Mouse (Mus musculus) naive thymus-derived CD4-positive, alpha-beta T cell, adult 2 months (primary cell): ENCODE measurements at regions not wholly inside any gene's neighbourhood (a gene's known extent, or its start where the extent isn't known, plus 50 kb on each side); places are given as distances from the start of the nearest gene placed in this dataset.

Source experiments
- DNase-seq: peaks from one replicate; pipeline ENCODE4 v3.0.0-alpha.2; 2011; ENCODE audit warnings: low read depth

GRCm38 (mm10) chr14:24833211-24833610 lies 346.3 kb downstream of the Rps24 start:
- DNase-seq, result no peak

GRCm38 (mm10) chr14:24838219-24838618 lies 351.3 kb downstream of the Rps24 start:
- DNase-seq, result no peak

- no peak for DNase-seq
These were observed 352.1 kb downstream of the Rps24 start for GRCm38 (mm10) chr14:24839056-24839455.

- no peak for DNase-seq
These were observed 355.0 kb downstream of the Rps24 start for GRCm38 (mm10) chr14:24841715-24842496.

DNA sequence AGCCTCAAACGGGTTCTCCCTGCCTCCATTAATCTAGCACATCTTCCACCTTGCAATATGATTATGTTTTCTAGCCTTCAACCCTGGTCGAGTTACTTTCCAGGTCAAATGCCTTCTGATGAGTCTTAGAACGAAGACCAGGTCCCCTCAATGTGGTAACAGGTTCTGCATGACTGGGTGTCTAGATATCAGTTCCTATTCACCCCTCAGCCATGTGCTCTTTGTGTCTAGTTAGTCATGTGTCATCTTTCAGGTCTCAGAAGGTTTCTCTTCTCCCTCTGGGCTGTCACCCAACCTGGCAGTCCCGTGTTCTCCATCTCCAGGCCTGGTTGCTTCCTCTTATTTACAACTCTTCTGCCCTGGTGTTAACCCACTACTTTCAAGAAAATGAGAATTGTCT lies 356.7 kb downstream of the Rps24 start:
- DNase-seq, result no peak

GRCm38 (mm10) chr14:24850491-24850890 lies 363.6 kb downstream of the Rps24 start:
- no peak for DNase-seq

GRCm38 (mm10) chr14:24854459-24854858 lies 367.5 kb downstream of the Rps24 start:
- DNase-seq, result no peak

DNA sequence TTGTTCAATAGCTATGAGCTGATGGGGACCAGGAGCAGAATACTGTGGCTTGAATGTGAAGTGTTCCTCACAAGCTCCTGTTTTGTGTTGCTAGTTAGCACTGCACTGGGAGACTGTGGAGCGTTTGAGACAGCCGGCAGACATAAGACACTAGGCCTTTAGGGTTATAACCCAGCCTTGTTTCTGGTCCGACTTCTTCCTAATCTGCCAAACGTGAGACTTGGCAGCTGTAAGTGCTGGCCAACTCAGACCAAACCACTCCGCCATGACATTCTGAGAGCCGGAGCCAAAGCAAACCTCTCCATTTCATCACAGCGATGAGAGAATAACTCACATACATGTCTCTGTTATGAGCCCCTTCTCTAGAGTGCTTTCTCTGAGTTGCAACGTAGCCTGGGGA lies 375.2 kb downstream of the Rps24 start:
- no peak for DNase-seq

DNA sequence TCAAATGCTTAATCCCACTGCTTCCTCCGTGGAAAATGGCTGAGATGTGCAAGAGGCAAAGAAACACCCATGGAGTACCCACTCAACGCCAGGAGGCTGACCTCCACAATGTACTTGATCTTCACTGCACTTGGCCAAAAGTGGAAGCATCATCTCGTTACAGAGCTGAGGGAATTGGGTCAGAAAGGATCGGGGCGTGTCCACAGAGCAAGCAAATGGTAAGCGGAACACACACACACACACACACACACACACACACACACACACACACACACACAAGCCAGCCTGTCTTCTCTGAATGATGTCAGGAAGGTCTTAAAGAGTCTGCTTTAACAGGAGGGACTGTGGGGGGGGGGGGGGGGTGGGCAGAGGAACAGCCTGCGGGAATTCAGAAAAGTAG lies 375.7 kb downstream of the Rps24 start:
- DNase-seq, result no peak

DNA sequence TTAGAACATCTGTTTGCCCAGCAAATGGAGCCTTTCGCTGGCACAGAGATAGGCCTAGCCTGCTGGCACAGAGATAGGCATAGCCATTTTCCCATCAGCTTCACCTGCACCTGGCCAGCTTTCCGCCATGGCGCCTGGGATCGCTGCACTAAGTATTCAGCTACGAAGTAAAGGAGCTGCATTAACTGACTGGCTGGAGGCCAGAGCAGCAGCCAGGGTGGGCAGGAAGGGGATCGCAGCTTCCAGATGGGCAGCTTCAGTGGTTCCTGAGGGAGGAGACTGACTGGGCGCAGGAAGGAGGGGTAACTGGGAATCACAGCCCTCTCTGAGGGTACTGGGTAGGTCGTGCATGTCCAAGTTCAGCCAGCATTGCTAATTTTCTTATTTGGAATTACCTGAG lies 376.2 kb downstream of the Rps24 start:
- DNase-seq, result no peak

DNA sequence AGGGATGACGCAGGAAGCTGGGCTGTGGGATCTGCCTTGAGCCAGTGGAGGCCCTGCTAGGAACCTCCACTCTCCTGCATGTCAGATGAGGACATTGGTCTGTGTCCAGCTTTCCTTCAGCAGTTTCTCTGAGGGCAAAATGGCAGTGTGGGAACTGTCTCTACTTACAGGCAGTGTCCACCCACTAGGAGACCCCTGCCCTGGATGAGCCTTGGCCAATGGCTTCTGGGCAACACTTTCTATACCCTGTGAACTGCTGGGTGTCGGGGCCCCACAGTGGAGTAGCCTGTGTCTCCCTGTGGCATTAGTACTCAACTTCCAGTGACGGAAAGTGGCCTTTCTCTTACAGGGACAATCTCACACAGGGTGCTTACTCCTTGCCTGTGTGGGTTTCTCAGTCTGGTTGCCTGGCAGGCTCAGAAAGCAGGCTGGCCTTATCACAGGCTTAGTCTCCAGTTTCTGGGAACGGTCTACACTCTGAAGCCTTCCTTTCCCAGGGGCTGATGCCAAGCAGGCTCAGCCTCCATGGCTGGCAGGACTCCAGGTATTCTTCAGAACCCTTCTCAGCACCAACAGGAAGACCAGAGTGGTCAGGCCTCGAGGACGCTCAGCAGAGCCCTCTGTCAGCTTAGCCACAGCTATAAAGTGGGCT lies 378.8 kb downstream of the Rps24 start:
- no peak for DNase-seq

DNA sequence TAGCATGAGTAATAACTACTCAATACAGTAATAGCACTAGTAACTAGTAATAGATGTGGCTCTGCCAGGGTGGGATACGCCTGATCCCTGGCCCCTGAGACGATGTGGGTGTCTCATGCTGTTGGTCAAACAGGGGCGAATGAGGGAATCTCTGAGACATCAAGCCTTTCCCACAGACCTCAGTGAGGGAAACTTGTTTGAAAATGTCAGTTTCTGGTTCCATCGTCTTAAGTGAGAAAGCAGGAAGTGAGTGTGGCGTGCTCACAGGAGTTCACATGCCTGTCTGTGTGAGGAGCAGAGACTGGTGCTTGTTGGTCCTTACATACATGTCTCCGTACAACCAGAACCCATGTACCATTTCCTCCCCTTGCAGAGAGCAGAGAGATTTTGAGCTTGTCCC lies 380.9 kb downstream of the Rps24 start:
- no peak for DNase-seq

GRCm38 (mm10) chr14:24868756-24869155 lies 381.8 kb downstream of the Rps24 start:
- no peak for DNase-seq

- no peak for DNase-seq
These were observed 383.3 kb downstream of the Rps24 start for GRCm38 (mm10) chr14:24870246-24870645.

GRCm38 (mm10) chr14:24871392-24871998 lies 384.6 kb downstream of the Rps24 start:
- DNase-seq, result no peak

DNA sequence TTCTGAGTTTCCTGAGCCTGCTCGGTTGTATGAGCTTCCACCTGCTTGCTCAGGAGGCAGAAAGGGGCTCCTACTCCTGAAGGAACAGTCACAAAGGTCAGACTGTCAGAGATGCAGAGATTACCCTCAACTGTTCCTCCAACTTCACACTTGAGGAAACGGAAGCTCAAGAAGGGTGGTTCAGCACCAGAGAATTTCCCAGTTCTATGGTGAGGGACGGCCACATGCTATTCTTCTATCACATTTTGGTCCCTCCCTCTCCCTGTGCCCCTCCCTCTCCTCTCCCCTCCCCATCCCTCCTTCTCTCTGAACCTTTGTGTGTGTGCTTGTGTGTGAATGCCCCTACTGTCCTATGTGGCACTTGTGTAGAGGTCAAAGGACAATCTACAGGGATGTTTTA lies 386.0 kb downstream of the Rps24 start:
- no peak for DNase-seq

DNA sequence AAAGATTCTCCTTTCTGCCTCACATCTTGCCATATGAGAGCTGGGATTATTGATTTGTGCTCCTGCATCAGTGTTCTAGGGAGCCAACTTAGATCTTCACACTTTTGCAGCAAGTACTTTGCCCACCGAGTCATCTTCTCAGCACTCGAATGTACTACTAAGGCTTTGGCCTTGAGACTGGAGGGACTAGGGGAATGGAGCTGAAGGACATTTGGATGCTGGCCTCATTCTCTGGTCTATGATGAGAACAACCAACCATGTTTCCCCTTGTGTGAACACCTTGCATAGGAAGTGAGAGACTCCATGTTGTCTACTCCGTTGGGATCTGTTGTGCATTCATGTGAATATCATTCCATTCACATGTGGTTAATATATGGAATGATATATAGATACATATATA lies 386.5 kb downstream of the Rps24 start:
- DNase-seq, result no peak

- no peak for DNase-seq
These were observed 387.7 kb downstream of the Rps24 start for GRCm38 (mm10) chr14:24874426-24875155.

DNA sequence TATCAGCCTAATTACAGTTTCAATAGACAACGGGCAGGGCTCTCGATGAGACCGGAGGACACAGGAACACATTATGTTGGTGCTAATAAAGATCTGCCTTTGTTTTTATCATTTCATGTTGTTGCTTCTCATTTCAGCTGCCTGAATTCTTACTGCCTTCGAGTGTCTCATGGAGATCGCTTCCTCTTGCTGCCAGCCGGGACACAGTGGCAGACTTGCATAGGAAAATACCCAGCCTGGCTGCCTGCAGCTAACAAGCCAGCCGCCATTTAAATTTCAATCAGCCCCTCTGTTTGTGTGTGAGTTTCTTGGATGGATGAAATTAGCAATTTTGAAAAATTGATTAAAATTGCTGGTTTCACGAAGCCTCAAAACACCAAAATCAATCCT lies 388.2 kb downstream of the Rps24 start:
- no peak for DNase-seq

DNA sequence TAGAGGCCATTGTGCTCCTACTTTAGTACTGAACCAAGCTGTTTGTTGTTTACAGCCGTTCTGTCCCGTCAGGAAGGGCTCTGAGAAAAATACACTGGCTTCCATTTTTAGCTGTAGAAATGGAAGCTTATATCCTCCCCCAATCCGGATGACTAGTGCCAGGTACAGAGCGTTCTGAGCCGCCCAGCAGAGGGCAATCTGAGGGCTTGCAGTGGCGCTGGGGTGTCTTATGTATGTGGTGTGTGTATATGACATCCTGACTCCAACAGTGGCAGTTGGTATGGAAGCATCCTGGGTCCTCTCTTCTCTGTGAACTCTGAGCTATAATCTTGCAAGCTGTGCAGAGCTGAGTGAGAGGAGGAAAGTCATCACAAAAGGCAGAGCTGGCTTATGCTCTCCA lies 389.0 kb downstream of the Rps24 start:
- no peak for DNase-seq

- DNase-seq, result no peak
These were observed 389.6 kb downstream of the Rps24 start for GRCm38 (mm10) chr14:24876508-24876907.

DNA sequence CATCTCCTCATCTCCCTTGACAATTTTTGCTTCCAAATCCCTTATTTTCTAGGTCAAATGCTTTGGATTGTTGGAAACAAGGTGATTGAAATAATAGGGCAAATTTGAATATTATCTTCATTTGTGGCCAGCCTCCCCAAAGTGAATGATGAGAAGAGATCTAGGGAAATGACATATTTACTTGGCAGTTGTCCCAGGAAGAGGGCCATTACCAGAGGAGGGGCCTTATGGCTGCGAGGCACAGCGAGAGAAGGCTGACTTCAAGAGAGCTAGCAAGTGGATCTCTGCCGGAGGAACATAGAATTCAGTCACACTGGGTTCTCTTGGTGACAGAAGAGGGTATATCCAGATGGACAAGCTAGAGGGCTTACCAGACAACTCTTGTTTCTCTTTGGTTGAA lies 390.9 kb downstream of the Rps24 start:
- no peak for DNase-seq

- no peak for DNase-seq
These were observed 399.2 kb downstream of the Rps24 start for GRCm38 (mm10) chr14:24886164-24886563.
